Mouse (Mus musculus) cerebellum, postnatal 14 days (tissue): ENCODE results near the gene Olfr263.
A peak's percentile ranks its signal among the peaks of the same experiment; 100 is the strongest.
"Not testable (repeated sequence)": the region's sequence is repeated elsewhere in the genome, so short reads cannot be mapped to it uniquely, and the experiment has no call there.

ENCODE experiments used
- DNase-seq, 2 experiments: peaks; one replicate each; pipeline ENCODE4 v3.0.0; 2021; ENCODE audit warnings: mixed read lengths in 2 of 2

The Olfr263 gene

DNA sequence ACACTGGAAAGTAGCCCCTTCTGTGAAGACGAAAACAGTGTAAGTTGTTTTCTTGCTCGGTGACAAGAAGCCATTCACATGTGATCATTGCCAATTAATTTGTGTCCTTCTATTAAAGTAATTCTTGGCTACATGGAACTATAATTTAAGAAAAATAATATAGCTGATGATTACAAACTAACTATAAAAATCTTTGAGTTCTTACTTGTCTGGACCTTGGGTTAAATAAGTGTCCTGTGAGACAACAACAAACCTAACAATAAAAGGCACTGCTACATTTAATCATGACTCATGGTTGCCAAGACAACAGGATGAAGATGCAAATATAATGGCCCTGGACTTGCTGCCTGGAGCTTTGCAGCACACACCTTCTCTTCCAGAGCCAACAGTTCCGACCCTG lies at the start of gene Olfr263:
Olfr263 (plus strand) TSS at position 301 of the 400 bp plus-strand sequence.
- DNase-seq = not testable (repeated sequence)

DNA sequence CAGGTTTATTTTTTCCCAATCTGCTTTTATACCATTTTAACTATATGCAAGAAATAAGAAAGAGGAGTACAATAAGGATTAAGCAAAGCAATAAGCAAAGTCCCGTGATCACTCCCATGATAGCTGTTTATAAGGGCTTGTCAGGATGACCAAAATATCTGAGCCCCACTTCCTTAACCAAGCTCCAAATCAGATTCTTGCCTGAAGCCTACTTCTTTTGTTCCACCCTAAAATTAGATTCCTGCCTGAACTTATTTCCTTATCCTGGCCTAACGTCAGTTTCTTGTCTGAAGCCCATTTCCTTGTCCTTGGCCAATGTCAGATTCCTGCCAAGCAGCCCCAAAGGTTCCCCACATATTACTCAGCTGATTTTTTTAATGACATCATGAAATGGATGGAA lies 46.8 kb upstream of the Olfr263 start:
- no peak for DNase-seq

DNA sequence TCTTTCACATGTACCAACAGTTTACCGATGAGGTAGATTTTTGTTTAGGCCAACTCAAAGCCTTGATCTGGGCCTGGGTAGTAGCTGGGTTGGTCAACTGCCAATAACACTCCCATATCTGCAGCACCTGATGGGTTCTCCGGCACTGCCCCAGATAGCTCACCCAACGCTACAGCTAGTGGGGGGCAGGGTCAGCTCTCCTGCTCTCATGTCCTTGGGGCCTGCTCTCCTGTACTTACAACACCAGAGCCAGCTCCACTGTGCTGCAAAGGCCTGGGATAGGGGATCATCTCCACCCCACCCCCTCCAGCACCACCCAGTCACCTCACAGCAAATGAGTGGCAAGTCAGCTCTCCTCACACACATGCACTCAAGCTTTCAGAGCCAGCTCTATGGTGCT lies 19.7 kb upstream of the Olfr263 start:
- no peak for DNase-seq

DNA sequence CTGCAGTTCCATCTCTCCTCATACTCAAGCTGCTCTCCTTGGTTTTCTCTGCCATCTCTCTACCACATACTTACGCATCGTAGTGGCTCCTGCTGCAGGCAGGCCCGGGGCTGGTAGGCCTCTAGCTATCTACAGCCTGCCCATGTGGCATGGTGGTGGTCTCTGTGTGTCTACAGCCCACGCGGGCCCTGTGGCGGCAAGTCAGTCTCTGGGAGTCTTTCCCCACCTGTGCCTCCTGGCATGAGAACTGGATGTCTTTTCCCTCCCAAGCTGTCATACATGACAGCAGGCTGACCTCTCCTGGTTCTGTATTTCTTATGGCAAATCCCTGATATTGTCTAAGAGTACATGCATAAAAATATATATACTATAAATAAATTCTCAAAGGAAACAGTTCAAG lies 19.0 kb upstream of the Olfr263 start:
- peak; percentile 28 to 55 for DNase-seq

DNA sequence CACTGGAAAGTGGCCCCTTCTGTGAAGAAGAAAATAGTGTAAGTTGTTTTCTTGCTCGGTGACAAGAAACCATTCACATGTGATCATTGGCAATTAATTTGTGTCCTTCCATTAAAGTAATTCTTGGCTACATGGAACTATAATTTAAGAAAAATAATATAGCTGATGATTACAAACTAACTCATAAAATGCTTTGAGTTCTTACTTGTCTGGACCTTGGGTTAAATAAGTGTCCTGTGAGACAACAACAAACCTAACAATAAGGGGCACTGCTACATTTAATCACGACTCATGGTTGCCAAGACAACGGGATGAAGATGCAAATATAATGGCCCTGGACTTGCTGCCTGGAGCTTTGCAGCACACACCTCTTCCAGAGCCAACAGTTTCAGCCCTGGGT lies 18.3 kb upstream of the Olfr263 start, which contains the start of gene Olfr1369-ps1:
Olfr1369-ps1 (plus strand) TSS at position 301 of the 400 bp plus-strand sequence.
- not testable (repeated sequence) for DNase-seq

DNA sequence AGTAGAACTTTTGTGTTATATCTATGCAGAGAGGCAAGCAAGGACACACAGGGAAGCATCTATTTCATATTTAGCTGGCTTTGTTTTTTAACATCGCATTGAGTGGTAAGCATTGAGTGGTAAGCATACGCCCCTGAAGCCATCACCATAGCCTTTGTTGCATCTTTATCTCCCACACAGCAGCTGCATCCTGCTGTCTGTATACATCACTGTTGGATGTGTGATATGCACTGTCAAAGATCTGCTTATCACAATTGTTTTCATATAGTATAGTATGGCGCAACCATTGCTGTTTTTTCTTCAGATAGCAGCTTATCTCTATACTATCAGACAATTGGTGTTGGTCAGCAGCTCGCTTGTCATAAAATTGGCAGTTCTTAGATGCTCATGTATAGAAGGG lies 15.3 kb upstream of the Olfr263 start:
- DNase-seq = no peak

DNA sequence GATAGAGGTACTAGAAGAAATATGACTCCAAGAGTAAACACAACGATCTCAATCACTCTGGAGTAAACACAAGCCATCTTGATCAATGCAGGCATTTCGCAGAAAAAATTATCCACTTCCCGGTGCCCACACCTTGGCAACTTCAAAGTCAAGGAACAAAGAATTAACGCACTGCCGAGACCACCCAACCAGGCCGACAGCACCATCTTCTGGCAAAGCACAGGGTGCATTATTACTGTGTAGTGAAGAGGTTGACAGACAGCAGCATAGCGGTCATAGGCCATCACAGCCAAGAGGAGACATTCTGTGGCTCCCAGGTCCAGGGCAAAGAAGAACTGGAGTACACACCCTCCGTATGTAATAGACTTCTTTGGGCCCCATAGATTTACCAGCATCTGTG lies 13.0 kb downstream of the Olfr263 start:
- DNase-seq = peak; percentile 41 to 54

DNA sequence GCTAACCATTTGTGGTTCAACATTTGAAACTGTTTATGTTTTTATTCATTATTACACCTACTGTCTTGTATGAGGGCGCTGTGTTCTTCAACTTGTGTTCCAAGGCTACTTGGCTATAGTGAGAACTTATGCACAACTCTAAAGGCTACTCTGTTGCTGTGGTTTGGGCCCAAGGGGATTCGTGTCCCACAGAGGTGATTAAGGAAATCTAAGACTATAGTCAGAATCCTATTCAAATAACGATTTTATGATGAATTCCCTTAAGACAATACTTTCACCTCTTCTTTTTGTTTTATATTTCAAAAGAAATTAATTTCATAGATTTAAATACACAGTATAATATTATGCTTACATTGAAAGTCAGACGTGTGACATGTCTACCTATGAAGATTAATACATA lies 16.3 kb downstream of the Olfr263 start, which contains the start of gene Olfr1368:
Olfr1368 (minus strand) TSS at position 101 of the 400 bp plus-strand sequence.
- DNase-seq = no peak

DNA sequence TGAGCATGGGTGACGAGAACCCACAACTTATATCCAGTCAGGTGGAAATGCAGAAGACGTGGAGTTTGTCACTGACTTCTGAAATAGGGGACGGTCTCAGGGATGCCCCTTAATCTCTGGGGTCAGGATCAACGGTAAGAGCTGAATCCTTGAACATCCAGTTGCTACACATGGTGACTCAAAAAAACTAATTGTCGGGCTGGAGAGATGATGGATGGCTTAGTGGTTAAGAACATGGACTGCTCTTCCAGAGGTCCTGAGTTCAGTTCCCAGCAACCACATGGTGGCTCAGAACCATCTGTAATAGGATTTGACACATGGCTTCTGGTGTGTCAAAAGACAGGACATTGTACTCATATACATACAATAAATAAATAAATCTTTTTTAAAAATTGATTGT lies 26.4 kb downstream of the Olfr263 start:
- no peak for DNase-seq

DNA sequence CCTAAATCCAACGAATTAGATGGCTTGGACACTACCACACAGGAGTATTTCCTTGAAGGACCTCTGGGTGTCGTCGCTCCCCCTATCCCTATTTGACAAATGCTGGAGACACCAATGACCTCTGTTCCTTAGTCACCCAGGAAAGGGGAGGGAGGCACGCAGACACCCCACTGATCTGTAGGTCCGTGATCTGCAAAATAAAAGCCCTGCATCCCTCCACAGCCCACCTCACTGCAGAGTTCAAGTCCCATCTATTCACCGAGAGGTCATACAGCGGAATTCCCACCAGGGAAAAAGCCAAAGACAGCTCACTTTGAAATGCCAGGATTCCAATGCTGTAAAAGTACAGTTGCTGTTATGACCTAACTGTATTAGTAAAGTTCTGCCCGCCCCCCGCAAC lies 28.6 kb downstream of the Olfr263 start:
- DNase-seq = no peak

DNA sequence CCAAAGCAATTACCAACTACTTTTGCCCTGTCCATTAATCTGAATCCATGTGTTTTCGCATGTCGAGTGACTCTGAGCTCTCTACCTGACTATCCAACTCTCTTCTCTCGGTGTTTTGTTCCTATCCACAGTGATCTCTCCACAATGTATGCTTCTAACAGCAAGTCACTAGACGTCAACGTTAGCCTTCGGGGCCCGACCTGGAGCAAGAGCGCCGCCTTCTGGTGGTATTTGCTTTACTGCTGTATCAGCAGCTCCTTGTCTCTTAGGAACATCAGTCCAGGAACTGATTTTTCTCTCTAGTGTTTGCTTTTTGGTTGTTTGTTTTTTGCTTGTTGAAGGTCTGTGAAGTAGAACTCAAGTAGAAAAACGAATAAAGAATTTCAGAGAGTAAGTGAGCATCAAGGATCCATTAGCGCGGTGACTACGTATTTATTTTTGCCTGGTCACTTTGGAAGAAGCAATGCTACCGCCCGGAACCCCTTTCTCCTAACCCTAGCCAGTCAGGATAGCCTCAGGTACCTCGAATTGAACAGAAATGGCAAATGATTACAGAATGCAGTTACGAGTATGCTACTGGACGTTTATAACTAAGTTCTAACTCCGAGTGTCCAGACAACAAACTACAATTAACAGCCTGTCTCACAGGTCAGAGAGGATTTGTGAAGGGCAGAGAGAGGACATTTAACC lies 29.5 kb downstream of the Olfr263 start:
- peak; percentile 94 to 95 for DNase-seq

DNA sequence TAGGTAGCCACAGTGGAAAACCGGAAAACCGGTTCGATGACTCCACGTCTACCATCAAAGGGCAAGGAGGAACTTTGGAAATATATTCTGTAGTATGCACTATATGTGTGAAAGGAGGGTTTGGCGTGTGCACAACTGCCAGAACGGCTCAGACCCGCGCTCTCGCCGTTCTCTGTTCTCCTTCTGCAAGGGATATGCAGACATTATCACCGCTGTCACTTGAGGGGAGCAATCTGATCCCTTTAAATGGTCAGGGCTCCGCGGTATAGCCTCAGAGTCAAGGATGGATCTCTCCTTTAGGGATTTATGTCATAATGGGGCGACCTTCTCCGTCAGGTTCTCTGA lies 30.0 kb downstream of the Olfr263 start:
- DNase-seq = peak in 1 of 2 experiments; percentile 34

DNA sequence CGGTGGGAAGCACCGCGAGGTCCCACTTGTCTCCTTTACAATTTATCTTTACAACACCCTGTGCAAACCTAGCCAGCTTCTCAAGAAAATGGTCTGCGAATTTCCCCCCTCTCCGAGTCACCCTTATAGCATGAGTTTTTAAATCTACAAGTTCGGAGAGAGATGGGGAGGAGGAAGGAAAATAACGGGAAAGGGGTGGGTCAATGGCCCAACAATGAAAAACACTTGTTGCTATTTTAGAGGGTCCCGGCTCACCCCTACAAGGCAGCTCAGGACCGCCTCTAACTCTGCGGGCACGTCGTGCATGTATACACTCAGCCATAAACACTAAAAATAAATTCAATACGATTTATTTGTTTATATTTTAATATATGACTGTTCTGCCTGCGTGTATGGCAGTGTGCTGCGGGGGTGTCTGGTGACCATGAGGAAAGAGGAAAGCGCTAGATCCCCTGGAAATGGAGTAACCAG lies 30.6 kb downstream of the Olfr263 start:
- DNase-seq = peak in 1 of 2 experiments; percentile 23

DNA sequence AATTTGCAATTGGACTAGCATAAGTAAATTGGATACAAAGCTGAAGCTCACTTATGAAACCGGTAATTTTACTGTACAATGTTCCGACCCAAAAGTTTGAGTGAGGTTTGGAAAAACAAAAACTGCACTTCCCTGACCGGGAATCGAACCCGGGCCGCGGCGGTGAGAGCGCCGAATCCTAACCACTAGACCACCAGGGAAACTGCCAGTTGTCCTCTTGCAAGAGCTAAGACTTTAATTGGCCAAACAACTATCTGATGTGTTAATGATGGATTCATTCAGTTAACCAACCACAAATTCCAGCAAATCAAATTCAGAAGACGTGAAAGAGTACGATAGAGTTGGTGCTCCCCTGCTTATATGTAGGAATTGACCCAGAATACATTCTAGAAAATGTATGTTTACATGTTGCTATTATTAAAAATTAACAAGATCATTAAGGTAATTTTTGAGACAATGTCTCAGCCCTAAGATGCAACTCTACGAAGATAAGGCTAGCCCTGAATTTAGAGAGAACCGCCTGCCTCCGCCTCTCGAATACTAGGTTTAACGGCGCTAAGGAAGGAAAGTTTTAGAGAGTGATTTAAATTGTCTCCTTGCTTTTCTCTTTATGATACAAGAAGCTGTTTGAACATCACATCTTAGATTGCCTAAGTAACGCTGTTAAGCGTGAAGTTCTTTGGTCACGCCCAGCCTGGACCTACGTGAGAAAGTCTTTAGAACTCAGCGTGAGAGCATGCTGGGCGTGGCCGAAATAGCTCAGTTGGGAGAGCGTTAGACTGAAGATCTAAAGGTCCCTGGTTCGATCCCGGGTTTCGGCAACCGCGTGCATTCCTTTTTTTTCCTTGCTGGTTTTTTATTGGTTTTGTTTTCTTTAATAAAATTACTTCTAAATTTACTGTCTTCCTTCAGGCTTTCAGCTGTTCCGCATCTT lies 31.5 kb downstream of the Olfr263 start:
- DNase-seq = peak; percentile 96

DNA sequence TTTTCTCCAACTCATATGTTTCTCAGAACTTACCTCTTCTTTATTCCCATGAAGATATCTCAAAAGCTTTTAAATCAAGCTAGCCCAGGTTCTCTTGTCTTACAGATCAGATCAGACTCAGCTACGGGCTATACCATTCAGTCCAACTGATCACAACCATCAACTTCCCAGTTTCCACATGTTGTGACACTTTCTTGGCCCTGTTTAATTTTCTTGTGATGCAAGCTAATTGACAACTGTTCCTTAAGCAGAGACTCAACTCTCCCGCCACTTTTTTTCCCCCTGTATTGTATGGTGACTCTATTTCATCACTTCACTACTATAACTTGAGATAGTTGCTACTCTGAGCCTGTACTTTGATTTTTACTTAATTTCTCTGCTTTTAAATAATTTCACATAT lies 32.2 kb downstream of the Olfr263 start:
- no peak for DNase-seq

DNA sequence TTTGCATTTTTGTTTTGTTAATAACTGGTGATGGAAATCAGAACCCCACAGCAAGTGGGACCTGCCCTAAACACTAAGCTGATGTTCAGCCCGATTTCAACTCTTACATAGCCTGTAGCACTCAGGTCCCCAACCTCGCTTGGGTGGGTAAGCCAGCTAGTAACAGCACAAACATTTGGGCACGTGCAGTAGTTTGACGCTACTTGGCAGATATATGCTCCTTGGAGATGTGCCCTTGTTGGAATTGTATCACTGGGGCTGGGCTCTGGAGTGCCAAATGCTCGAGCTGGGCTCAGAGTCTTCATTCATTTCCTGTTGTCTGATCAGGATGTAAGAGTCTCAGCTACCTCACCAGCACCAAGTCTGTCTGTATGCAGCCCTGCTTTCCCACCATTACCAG lies 33.2 kb downstream of the Olfr263 start:
- DNase-seq = peak in 1 of 2 experiments; percentile 10

DNA sequence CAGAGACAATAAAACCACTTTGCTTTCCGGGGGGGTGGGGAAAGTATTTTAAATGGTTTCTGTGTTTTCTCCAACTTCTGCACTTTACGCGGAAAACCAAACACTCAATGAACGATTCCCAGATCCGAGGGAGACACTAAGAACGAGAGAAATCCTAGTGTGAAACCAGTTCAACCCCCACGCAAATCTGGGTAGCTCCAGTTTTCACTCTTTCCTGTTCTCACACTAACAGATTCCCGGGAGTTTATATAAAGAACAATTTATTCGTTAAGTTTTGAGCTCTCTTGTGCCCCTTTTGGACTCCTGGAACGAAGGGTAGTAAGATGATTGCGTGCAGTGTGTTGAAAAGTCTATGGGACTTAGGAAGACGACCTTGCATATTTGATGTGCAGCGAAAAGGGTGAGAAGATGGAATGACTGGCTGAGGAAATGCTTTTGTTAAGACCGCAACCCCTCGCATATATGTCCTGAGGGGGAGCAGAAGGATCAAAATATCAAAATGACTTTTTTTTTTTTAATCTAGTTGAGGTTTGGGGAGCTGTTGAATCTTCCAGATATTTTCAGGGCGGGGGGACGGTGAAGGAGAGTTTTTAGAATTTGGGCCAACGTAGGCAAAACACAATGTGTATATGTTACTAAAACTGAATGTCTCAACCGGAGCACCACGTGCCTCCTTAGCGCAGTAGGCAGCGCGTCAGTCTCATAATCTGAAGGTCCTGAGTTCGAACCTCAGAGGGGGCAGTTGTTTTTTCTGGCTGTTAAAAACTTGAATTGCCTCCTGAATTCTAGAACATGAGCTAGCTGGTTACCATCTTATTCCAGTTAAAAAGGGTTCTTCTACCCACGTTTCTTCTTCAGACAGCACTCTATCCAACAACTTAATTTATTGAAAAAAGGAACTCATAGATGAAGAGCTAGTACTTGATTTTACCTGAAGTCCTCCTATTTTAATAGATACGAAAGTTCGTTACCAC lies 37.8 kb downstream of the Olfr263 start:
- DNase-seq = peak; percentile 87 to 88

DNA sequence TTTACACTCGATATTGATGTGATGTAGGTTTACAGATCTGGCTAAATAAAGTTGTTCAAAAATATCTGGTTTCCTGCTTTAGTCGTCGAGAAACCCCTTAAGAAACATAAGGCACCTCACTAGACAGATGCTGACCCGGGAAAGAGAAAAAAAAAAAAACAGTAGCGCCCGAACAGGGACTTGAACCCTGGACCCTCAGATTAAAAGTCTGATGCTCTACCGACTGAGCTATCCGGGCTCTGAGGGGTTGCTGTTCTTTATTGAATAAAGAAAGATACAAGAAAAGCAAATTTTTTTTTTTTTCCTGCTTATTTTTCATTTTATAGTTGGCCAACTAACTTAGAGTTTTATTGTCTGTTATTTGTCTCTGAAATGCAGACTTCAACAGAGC lies 38.5 kb downstream of the Olfr263 start:
- peak; percentile 37 to 58 for DNase-seq

DNA sequence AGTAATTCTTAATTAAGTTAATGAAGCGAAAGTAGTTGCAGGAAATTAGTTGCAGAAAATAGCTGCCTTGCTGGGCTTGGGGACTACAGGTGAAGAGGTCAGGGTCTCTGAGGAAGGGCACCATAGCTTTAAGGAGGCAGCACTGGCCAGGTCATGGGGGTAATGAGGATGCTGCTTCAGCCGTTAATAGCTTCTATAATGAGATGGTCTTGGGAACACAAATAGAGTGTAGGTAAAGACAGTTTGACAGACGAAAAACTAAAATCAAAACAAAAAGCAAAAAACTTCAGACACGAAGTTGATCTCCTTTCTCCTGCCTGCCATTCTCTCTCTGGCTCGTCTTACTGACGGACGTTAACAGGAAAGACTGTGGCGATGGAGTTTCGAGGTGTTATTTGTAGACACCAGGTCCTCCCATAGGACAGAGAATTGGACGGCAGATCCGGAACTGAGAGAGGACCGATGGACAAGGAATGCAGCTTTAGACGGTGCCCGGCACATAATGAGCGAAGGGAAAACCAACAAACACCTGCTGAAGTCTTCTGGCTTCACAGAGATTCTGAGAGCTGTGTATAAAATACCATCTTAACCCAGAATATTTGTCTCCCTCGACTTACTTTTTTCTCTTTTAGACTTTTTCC lies 39.1 kb downstream of the Olfr263 start:
- peak; percentile 43 to 56 for DNase-seq

DNA sequence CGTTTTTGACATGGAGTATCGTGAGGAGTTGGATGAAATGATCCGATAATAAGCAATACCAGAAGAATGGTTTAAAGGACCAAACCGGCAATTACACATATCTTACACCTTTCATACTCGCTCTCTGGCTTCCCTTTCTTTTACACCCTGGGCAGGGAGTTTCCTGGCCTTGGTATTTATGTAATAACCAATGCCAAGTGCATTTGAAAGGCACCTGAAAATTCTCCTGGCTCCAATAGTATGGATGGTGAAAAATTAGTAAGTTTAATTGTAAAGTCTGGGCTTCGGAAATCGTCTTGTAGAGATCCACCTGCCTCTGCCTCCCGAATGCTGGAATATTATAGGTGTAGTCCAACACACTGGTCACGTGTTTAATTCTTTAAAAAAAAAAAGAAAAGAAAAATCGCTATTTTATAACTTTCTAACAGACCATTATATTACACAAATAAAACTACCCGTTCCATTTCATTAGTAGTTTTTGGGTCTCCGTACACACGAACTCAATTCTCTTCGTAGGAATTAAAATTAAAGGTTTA lies 39.8 kb downstream of the Olfr263 start:
- peak in 1 of 2 experiments; percentile 20 for DNase-seq

DNA sequence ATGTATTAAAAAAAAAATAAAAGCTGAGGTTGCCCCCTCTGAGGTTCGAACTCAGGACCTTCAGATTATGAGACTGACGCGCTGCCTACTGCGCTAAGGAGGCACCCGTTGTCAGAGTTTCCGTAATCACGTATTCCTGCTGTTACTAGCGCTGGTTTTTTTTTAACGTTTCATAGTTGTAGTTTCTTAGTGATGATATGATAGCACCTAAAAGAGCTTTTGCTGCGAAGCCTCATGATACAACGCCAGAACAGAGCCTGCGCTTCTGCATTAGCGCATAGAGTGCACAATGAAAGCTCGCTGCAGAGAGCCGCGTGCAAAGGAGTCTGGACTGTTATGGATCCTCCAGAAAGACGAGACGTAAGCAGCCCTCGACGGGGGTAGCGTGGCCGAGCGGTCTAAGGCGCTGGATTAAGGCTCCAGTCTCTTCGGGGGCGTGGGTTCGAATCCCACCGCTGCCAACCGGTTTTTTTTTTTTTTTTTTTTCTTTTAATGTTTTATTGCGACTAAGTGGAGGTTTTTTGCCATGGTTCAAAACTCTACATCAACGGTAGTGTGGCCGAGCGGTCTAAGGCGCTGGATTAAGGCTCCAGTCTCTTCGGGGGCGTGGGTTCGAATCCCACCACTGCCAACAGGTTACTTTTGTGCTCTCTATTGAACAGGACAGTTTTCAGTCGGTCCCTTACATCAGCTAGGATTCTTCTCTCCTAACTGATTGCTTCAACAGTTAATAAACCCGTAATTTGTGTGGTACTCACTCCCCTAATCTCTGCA lies 40.4 kb downstream of the Olfr263 start:
- DNase-seq = peak; percentile 85 to 87
